Mouse (Mus musculus) thymus, adult 2 months (tissue): Measurements from ENCODE around the gene Zmiz1.

Experiments
- CTCF ChIP-seq: fragments of 200-500 bp; IDR thresholded peaks from 2 replicates; pipeline ENCODE4 v1.5.1; 2012; ENCODE audit warnings: mild to moderate bottlenecking, control low read depth, low read length, moderate library complexity, borderline replicate concordance; ENCODE audit not compliant: control insufficient read depth, poor library complexity, insufficient read depth; ENCODE audit errors: extremely low read depth
- POLR2A ChIP-seq: fragments of 200-500 bp; IDR thresholded peaks from 2 replicates; pipeline ENCODE4 v1.6.1; 2012; ENCODE audit warnings: mild to moderate bottlenecking, low read length, control low read depth, moderate library complexity; ENCODE audit not compliant: control insufficient read depth, poor library complexity, insufficient read depth; ENCODE audit errors: extremely low read depth

DNA sequence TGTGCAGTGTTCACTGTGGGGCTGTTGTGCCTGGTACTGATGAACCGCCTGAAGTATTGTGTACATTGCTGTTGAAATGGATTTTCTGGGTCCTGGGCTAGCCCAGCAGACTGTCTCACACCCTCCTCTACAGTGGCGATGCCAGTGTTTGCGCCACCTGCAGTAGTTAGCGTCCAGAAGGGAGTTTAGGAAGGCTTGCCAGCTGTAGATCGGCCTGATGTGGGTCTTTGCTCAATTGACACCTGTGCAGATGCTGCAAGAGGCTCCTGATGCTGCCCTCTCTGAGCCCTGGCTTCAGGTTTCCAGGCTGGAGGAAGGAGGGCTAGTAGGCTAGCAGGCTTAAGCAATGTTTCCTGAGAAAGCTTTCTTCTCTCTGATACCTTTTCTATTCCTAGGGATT lies 42.5 kb downstream of the Zmiz1 start:
- TF ChIP-seq CTCF (no peak), POLR2A (no peak)
